Mouse (Mus musculus) testis, adult 2 months (tissue): ENCODE data around the gene Qrich2.

Experiments used
- CTCF ChIP-seq: fragments of 200-500 bp; IDR thresholded peaks from 2 replicates; pipeline ENCODE4 v1.5.1; 2012; ENCODE audit warnings: low read depth, mild to moderate bottlenecking, inconsistent platforms, low read length, moderate library complexity; ENCODE audit not compliant: control insufficient read depth, insufficient read depth, insufficient replicate concordance
- POLR2A ChIP-seq: fragments of 200-500 bp; IDR thresholded peaks from 2 replicates; pipeline ENCODE4 v1.6.1; 2012; ENCODE audit warnings: low read depth, mild to moderate bottlenecking, inconsistent platforms, low read length, moderate library complexity; ENCODE audit not compliant: control insufficient read depth

DNA sequence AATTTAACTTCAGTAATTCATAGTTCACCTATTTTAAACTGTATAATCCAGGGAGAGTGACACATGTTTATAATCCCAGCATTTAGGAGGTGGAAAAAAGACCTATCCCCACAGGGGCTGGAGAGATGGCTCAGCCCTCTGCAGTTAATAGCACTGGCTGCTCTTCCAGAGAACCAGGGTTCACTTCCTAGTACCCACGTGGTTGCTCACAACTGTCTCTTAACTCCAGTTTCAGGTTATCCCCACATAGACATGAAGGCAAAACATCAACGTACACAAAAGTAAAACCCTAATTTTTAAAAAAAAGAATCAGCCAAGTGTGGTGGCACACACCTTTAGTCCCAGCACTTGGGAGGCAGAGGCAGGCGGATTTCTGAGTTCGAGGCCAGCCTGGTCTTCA, 60.4 kb downstream of the Qrich2 start:
- TF ChIP-seq CTCF (no peak), POLR2A (no peak)
